Mouse (Mus musculus) T-helper 1 cell (primary cell): Measurements from ENCODE around the gene Camk2d.

Experiments
- in situ Hi-C: fragments of 300-600 bp; cut with MboI, MseI; formaldehyde crosslinking; loops from one replicate; pipeline ENCODE4 v1.15.1; 2025; ENCODE audit warnings: high pct_unique_total_duplicates

The Camk2d gene

GRCm38 (mm10) chr3:126744432-126745133 lies 148.5 kb downstream of the Camk2d start:
- in situ Hi-C loops: loop anchor here (25.0 kb wide), 1 partner anchor 907 kb away; no protein-coding TSS in a partner anchor

DNA sequence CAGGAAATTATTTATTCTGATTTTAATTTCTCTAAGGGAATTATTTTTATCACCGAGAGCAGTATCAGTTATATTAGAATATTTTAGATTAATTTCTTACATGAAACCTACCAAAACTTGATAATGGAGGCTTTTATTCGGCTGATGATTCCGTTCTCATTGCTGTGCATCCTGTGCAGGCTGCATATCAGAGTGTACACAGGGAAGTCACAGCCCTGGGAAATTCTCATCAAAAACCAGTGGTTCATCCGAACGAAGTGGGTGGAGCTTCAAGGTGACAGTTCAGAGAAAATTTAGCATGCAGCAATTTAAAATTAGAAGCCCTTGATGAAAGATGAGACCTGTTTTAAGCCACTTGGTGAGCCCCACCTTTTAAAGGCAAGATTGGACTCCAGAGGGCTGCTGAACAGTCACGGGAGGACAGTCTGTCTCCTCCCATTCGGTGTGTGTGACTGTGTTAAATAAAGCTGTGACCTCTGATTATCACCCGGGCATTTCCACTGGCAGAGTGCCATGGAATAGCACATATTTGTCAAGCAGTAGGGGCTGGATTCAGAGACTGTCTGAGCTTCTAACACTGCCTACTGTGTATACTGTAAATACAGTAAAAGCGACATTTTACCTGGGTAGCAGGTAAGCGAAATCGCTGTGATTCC lies 150.2 kb downstream of the Camk2d start:
- in situ Hi-C loops: loop anchor here (25.0 kb wide), 1 partner anchor 909 kb away; no protein-coding TSS in a partner anchor

- in situ Hi-C loops: loop anchor here (25.0 kb wide), 1 partner anchor 910 kb away; no protein-coding TSS in a partner anchor
Measured at GRCm38 (mm10) chr3:126747628-126748027, 151.5 kb downstream of the Camk2d start.

GRCm38 (mm10) chr3:126751377-126752098 lies 155.4 kb downstream of the Camk2d start:
- in situ Hi-C loops: no loop called here

DNA sequence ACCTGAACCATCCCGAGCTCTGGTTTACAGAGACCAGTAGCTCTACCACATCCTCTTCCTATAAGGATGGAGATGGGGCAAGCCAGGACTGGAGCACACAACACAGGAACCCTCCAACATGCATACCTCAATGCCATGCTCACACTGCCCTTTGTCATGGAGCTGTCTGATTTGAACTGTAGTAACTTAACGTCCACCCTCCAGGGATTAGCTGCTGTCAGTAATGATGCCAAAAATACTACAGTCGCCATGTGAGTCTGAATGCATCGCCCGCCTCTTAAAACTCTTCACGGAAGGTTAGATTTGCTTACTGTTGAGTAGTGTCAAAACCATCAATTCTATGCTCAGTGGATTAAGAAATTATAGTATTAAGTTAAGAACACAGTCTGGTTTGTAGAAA lies 156.9 kb downstream of the Camk2d start:
- in situ Hi-C loops: no loop called here

DNA sequence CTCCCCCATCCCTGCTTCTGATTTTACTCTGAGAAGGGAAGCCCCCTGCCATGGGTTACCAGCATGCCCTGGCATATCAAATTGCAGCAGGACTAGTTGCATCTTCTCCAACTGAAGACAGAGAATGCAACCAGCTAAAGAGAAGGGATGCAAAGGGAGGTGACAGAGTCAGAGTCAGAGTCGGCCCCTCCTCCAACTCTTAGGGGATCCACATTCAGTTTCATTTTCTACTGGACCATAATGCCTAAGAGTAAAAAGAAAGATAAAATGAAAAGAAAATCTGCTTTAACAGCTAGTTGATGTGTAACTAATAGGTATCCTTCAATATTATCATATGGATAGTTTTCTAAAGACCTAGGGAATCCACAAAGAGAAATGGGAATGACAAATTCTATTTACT lies 162.3 kb downstream of the Camk2d start:
- in situ Hi-C loops: no loop called here

DNA sequence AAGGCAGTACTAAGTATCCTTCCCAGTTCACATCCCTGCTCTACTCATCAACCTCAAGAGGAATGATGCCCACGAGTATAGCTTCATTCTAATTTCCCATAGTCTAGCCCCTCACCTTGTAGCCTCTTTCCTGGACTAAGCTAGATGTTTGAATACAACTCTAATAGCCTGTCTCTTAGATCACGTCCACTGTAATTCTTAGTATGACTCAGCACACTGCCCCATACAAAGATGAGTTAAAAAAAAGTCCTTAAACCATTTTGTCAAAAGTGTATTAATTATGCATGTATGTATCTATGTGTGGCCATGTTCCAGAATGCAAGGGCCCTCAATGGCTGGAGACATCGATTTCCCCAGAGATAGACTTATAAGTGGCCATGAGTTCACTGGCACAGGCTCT lies 164.5 kb downstream of the Camk2d start:
- in situ Hi-C loops: no loop called here

DNA sequence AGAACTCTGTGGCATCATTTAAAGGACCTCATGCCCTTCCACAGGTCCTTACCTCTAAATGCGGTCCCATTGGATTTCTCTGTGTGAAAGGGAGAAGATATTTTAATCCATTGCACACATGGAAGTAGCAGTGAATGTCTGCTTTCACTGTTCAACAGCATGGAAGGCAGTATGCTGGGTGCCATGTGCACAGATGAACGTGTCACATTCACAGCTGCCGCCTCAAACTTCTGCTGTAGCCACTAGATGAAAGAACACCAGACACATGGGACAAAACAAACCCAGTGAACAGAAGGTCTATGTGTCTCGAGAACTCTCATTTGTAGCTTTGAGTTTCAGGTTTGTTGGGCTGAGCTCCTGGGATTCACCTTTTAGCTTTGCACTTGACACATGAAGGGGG lies 168.6 kb downstream of the Camk2d start:
- in situ Hi-C loops: no loop called here

- in situ Hi-C loops: loop anchor here (5.0 kb wide), 1 partner anchor 173 kb away; the partner anchor contains the start of gene Camk2d
Measured at GRCm38 (mm10) chr3:126770056-126770455, 174.0 kb downstream of the Camk2d start.

DNA sequence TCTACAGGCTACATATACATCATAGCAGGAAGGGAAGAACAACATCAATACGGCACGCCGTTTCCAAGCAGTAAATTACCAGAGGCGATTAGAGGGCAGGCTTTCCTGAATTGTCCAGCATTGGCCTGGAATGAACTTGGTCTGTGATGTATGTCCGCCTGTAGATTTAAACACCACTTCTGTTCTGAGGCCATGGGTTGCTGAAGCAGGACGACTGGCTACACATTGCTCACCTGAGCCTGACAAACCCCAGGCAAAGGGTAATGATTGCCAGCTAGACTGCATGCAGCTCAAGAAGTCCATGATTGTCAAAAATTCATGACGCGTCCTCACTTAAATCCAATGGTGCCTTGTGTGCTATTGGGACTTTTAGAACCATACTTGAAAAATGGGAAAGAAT lies 174.9 kb downstream of the Camk2d start:
- in situ Hi-C loops: loop anchor here (5.0 kb wide), 1 partner anchor 174 kb away; the partner anchor contains the start of gene Camk2d

DNA sequence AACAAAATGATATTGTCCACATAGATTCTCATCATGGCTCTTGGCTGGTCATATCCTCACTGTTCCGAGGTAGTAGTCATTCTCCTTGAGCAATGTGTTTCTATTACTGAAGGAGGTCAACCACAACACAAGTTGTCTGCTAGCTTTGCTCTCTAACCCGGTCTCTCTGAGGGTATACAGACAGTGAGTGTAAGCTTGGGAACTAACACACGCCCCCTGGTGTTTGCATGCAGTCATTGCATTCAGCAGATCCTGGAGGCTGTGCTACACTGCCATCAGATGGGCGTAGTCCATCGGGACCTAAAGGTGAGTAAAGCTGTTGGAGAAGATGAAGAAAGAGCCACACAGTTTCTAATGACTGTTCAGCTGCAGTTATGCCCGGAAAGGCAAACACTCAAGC lies 175.4 kb downstream of the Camk2d start:
- in situ Hi-C loops: loop anchor here (5.0 kb wide), 1 partner anchor 174 kb away; the partner anchor contains the start of gene Camk2d

DNA sequence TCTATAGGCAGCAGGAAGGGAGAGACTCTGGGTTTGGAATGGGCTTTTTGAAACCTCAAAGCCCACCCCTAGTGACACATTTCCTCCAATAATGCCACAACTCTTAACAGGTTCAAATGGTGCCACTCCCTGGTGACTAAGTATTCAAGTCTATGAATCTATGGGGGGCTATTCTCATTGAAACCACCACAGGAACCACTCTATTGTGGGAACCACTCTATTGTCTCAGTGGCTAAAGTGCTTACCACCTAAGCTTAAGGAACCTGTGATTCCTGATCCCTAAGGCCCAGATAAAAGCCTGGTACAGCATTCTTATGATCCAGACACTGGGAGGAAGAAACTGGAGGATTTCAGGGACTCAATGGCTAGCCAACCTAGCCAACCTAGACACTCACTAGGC lies 179.9 kb downstream of the Camk2d start:
- in situ Hi-C loops: no loop called here

DNA sequence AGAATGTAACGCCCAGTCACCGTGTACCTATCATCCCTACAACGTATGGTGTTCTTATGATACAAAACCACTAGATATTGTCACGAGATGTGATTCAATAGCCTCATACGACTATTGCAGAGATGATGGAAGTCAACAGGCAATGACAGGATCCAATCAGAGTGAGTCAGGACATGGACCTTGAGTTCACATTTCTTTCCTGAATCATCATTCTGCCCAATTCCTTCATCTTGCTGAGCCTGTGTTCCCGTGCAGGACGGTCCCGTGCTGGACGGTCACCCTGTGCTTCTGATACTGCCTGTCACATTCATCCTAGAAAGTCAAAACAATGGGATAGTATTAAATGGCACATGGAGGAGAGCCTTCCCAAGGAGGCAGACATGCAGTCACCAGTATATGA lies 181.0 kb downstream of the Camk2d start:
- in situ Hi-C loops: no loop called here

DNA sequence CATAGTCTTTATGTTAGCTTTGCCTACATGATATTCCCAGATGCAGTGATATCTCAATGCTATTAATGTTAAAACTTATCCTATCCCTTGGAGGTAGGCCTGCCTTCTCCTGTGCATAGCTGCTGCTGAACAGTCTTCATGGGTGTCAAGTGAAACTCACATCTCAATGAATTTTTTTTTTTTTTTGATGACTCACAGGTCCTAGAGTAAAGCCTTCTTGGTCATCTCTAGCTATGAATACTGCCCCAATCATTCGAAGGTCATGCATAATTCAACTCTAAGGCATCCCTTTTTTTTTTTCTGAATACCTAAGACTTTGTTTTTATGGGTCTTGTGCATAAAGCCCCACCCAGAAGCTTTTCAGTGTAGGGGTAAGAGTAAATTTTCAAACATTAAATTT lies 181.8 kb downstream of the Camk2d start:
- in situ Hi-C loops: no loop called here

DNA sequence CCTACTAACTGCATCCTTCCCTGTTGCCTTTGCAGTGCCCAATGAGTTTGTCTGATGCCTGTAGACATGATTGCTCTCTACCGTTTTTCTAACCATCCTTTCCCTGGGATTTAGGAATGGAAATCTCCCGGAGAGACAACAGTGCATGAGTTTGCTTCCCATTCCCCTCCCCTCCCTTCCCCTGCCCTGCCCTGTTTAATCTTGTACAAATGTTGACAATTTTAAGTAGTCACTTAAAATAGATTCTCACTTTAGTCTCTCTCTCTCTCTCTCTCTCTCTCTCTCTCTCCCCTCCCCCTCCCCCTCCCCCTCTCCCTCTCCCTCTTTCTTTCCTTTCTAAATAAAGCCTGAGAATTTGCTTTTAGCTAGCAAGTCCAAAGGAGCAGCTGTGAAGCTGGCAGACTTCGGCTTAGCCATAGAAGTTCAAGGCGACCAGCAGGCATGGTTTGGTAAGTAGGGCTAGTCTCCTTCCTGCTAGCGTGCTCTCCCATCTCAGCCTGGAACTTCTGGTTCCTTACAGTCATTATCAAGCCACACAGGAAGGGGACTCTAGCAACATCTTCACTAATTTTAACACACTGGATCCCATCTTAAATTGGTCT lies 184.0 kb downstream of the Camk2d start:
- in situ Hi-C loops: no loop called here

DNA sequence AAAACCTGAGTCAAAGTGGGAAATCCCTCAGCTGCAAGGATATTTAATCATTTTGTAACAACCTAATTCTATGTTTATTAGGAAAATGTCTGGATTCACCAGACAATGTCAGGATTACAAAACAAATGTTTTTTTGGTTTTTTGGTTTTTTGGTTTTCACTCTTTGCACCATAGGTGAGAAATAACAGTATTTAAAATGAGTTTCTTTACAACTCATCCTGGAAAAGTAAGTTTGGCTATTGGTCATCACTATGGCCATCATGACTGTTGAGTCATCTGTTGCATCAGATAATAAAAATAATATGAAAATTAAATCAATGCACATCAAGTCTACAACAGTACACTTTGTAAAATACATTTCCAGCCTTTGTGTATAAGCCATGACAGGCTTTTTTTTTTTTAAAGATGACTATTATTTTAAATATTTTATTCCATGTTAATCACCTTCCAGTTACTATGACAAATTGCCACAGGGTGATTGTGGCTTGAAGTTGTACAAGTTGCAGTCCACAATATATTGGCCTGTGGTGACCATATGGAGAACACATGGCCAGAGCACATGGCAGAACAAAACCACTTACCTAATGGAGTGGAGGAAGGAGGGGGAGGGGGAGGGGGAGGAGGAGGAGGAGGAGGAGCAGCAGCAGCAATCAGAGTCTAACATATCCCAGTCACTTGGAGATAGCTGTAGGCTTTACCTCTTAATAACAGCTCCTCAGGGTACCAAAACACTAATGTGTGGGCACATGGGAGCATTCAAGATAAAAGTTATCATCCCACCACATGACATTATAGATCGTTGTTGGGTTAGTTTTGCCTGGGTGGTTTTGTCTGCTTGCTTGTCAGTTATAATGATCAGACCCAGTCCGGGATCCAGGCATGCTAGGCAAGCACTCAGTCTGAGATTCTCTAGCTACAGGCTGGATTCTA lies 197.2 kb downstream of the Camk2d start:
- in situ Hi-C loops: no loop called here

GRCm38 (mm10) chr3:126795904-126796303 lies 199.8 kb downstream of the Camk2d start:
- in situ Hi-C loops: no loop called here

DNA sequence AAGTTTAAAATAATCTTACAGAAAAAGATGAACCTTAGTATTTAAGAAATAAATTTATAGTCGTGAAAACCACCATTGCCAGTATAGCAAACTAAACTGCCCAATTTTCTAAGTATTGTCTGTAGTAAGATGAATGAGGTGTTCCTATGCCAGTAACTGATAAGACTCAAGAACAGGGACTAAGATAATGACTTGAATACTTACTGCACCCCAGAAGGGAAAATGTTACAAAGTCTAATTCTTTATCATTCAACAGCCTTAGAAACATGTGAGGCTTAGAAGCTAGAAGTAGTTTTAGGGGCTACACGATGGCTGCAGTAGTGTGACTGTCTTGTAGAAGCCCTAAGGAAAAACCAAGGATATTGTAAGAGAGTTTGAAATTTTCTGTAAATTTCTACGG lies 200.9 kb downstream of the Camk2d start:
- in situ Hi-C loops: no loop called here

DNA sequence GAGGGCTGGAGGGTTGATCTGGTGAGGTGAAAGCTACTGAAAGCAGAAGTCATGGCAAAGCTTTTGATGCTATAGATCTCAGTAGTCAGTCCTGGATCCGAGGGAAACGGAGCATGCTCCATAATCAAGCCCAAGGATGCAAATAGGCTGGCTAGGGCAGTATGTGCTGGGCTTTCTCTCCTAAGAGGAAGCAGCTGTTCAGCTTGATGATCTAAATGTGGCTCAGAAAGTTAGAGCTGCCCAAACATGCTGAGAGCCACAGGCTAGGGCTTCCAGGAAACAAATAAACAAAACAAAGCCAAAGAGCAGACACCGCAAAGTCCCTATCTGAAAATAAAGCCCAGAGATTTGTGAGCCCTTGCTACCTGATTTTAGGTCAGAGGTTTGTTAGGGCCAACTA lies 201.7 kb downstream of the Camk2d start:
- in situ Hi-C loops: no loop called here

DNA sequence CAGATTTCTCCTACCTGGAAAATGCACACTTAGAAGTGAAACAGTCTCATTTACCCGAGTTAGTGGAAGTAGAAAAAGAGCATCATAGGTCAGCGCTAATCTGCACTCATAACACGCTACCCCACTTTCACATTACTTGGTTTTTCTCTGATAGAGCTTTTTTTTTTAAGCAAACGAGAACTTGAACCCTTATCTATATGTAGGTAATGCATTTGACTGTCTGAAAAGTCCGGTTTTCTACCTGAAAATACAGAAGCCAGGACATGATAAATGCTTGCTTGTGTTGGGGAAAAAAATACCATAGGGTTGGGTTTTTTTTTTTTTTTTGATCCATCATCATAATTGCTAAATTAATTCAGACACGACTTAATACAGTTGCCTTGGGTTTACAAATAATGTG lies 206.9 kb downstream of the Camk2d start:
- in situ Hi-C loops: no loop called here

DNA sequence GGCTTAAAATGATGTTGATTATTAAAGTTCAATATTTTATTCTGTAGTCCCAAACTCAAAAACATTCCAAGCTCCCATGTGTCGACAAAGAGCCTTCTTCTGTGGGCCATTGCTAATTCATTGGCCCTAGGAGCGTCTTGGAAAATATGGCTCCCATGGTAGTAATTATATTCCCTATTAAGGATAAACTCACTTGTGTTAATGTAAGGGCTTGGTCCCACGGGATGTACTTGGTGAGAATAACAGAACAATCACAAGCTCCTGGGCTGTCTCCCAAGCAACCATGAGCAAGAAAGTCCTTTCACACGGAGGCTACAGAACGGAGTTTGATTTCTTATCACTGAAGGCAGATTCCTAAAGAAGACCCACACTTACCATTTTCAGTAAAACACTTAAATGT lies 208.9 kb downstream of the Camk2d start:
- in situ Hi-C loops: no loop called here
